Mouse (Mus musculus): ENCODE results near the gene Shbg.

Shbg gene

DNA sequence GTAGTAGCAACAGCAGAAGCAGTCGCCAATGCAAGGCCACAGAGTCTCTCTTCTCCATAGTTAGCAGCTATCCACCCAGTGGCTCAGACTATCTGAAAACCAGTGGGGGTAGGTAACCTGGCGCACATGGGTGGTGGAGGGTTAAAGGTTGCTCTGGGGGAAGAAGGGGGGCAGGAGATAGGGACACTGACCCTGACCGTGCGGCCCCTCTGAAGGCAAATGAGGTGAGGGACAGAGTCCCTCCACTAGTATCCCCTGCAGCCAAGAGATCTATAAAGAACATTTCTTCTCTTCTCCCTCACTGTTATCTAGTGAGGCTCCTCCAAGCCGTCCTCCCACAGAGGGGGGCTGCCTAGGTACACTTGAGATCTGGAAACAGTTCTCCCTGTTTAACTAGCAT is at the start of gene Shbg:
Gene Shbg (minus strand): TSS at position 101 of the 400 bp plus-strand sequence.
- CTCF ChIA-PET: no interaction called here

DNA sequence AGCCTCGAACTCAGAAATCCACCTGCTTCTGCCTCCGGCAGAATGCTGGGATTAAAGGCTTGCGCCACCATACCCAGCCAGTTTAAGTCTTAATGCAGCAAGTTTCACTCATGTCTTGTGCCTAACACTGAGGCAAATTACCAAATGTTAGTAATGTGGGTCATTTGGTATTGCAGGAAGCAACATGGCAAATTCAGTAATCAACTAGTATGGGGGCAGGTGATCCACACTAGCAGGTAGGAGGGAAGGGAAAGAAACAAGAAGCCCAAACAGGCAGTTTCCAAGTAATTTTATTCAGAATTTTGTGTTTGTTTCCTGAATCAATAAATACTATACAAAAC is 48.9 kb upstream of the Shbg start:
- CTCF ChIA-PET: interaction anchor here (0.6 kb wide), 1 partner anchor 13 kb away, joined by 3 read pairs; no protein-coding TSS in a partner anchor

DNA sequence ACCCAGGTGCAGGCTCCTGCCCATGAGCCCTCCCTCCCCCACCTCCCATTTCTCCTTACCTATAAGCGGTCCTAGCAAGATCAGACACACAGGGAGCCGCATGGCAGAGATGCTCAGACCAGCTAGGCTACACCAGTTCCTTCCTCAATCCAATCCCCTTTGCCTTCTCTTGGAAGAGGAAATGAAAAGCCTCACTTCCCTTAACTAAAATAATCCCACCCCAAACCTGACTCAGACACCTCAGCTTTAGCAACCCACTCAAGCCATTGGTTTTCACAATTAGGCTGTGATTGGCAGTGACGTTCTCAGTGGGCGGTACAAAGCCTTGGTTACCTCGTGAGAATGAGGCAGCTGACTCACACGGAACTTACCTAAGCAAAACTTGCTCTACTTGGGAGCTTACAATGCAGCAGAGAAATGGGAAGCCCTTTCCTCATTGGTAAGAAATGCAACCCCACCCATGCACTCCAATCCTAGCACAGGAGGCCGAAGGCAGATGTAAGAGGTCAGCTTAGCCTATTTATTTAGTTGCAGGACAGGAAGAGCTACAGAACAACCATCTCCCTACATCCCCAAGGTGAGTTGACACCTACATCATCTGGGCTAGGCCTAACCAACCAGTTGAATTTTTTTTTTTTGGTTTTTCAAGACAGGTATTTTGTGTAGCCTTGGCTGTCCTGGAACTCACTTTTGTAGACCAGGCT is 48.4 kb upstream of the Shbg start, which contains the start of gene Cd68:
Gene Cd68 (minus strand): TSS at position 193 of the 704 bp plus-strand sequence.
- CTCF ChIA-PET: interaction anchor here (0.6 kb wide), 1 partner anchor 14 kb away, joined by 3 read pairs; no protein-coding TSS in a partner anchor

DNA sequence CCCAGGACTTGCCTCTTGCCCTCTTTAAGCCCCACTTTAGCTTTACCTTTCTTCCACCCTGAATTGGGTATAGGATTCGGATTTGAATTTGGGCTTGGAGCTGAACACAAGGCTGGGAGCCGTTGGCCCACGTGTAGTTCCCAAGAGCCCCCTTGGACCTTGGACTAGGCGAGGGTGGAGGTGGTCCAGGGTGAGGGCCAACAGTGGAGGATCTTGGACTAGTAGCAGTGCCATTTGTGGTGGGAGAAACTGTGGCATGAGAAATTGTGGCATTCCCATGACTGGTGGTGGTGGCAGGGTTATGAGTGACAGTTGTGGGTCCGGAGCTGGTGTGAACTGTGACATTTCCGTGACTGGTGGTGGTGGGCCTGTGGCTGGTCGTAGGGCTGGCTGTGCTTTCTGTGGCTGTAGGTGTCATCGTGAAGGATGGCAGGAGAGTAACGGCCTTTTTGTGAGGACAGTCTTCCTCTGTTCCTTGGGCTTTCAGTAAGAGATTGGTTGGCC is 47.8 kb upstream of the Shbg start:
- CTCF ChIA-PET: interaction anchor here (0.5 kb wide), 1 partner anchor 18 kb away, joined by 3 read pairs; no protein-coding TSS in a partner anchor

DNA sequence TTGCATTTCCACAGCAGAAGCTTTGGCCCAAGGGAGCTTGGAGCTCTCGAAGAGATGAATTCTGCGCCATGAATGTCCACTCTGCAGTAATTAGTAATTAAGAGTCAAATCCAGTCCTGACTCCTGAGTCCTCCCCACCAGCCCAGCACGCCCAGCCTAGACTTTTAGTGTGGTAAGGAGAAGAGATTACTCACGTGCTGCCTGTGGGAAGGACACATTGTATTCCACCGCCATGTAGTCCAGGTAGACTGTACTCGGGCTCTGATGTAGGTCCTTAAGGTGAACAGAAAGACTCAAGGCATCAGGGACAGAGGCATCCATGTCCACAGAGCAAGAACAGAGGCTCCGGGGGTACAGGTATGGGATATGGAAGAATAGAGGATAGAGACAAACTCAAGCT is 47.1 kb upstream of the Shbg start:
- CTCF ChIA-PET: interaction anchor here (0.5 kb wide), 1 partner anchor 17 kb away, joined by 3 read pairs; no protein-coding TSS in a partner anchor

DNA sequence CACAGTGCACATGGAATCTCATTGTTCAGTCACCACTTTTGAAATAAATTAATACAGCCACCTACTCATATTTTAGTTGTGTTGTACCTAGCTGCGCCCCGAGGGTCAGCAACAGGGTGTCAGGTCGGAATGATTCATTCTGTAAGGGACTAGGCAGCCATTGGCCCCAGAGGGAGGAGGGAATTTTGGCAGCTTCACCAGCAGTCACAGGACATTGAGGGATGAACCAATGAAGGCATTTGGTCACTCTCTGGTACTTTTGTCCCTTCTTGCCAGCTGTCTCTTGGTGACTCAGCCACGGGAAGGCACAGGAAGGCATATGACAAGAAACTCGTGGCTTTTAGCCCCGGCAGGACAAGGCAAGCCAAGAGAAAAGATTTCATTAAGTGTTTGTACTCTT is 46.1 kb upstream of the Shbg start:
- CTCF ChIA-PET: no interaction called here

DNA sequence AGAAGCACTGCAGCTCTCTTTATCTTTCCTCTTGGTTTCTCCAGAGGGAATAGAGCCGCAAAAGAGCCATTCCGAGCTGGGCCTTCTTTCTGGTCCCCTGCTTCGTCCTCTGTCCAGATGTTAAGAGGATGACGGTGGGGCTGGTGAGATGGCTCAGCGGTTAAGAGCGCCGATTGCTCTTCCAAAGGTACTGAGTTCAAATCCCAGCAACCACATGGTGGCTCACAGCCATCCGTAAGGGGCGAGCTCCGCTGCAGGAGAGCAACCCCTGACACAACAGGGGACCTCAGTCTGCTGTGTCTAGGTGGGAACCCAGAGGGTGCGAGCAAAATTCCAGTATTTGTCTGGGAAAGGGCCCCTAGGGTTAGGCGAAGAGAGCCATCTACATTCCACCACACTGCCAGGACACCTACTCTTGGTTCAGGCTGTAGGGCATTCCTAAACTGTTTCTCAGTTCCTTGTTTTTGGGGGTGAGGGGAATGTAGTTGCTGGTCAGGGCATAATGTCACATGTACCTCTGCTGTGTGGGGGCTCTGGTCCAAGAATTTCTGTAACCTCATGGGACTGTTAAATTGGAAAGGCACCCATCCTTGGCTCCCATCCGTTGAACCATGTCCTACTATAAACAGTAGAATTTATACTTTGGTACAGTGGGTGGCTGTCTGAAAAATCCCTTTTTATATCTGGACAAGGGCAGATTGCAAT is 45.4 kb upstream of the Shbg start:
- CTCF ChIA-PET: no interaction called here

DNA sequence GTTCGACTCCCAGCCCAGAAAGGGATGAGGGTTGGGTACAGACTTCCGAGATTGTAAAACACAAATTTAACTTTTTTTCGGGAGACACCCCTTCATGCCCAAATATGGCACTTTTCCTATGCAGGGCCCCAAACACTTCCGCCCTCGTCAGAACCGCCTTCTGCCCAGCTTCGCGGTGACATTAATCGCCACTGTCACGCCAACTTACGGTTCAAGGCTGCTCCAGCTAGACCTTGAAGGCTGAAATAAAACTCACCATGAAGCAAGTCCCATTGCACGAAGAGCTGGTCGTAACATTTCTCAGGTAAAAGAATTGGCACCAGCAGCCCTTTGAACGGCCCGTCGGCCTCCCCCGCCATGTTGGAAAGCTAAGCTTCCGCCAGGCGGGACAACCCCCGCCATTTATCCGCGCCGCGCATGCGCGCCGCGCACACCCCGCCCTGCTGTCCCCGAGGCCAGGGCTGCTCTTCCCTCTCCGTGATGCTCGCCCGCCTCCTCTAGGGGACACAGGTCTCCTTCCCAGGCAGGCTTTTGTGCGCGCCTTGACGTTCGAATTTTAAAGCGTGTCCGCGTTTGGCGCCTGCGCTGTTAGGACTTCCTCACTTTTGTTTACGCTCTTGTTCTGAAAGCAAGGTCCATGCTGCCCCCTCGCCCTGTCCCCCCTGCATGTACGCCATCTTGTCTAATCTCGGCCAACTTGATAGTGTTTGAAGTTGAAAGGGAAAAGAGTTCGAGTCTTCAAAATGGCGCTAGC is 44.7 kb upstream of the Shbg start, which contains the start of gene Mpdu1:
Gene Mpdu1 (minus strand): TSS at position 430 of the 754 bp plus-strand sequence.
- CTCF ChIA-PET: interaction anchor here (1.1 kb wide), 1 partner anchor 11 kb away, joined by 3 read pairs; no protein-coding TSS in a partner anchor

DNA sequence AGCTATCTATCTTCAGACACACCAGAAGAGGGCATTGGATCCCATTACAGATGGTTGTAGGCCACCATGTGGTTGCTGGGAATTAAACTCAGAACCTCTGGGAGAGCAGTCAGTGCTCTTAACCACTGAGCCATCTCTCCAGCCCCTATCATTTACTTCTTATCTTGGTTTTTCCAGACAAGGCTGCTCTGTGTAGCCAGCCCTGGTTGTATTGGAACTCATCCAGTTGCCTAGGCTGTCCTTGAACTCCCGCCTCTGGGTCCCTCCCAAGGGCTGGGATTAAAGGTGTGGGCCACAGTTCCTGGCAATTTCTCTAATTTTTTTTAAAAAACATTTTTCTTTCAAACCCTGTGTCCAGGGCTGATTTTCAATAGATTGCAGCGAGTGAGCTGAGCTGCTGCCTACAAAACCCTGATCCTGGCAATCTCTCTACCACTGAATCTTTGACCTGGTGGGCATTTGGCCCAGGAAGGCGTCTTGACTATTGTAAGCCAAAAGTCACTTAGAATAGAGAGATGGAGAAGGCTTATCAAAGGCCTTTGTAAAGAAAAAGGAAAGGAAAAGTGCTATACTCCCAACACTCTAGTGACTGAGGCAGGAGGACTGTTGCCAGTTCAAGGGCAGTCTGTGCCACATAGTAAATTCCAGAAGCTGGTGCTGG is 43.6 kb upstream of the Shbg start:
- CTCF ChIA-PET: interaction anchor here (1.1 kb wide), 1 partner anchor 10 kb away, joined by 3 read pairs; no protein-coding TSS in a partner anchor

DNA sequence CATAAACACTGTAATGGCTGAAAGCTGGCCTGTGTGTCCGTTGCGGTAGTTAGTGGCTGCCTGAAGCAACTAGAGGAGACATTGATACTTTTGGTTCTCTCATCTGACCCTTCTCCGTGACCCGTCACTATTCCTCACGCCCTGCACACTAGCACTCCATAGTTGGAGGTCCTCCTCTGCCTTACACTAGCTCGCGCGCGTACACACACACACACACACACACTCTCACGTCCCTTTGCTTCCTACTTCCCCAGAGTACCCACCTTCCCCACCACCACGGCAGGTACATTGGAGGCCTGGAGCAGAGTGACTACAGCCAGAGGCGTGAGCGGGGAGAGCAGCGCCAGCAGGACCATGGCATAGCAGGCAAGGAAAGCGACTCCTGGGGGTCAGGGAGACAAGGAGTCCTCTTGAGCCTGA is 39.8 kb upstream of the Shbg start:
- CTCF ChIA-PET: interaction anchor here (0.7 kb wide), 1 partner anchor 169 kb away, joined by 3 read pairs; no protein-coding TSS in a partner anchor

DNA sequence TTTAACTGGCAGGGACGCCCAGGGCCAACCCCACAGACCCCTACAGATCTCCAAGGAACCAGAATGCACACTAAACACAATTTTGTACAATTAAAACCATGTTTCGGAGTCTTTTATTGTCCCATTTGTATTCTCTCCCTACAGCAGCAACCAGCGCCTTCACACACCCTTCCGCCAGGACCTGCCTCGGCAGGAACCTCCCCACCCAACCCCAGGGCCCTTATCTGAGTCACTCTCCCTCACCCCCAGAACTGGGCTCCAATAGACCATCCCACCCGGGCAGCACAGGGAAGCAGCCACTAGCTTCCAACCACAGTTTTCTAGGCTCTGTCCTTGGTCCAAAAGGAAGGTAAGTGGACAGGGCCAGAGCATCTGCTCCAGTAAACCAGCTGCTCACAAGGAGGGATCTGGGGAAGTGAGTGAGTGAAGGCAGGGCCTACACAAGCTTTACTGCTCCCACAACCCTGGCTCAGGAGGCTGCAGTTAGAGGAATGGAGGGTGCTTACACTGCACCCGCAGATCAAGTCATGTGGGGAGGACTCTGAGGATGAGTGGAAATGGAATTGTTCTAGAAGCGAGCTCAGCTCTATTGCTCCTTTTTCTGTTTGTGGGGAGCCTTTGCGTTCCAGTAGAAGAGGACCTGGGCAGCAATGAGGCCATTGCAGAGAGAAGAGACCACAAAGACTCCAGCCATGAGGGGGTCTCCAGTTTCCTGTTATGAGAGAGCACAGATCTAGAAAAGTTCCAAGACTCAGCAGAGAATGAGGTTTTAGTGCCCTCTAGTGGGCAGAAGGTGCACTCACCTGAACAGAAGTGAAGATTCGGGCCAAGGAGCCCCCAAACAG is 39.1 kb upstream of the Shbg start:
- CTCF ChIA-PET: interaction anchor here (0.6 to 0.7 kb wide), 2 partner anchors 26 to 170 kb away, joined by 3 to 5 read pairs; no protein-coding TSS in a partner anchor

DNA sequence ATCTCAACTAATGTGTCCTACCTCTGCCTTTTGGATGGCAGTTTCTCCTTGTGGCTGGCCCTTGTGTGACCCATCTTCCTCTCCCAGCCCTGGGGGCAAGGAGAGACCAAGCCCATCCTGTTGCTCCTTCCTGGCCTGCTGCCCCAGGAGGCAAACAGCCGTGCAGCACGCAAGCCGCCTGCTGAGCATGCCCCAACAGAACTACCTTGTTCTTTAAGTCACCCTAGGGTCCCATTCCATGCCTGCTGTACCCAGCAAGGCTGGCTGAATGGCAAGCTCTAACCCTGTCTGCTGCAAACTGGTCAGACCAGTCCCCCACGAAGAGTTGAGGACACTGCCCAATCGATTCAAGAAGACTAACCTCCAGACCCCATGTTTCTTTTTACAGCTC is 38.4 kb upstream of the Shbg start:
- CTCF ChIA-PET: interaction anchor here (0.6 kb wide), 1 partner anchor 25 kb away, joined by 5 read pairs; no protein-coding TSS in a partner anchor

DNA sequence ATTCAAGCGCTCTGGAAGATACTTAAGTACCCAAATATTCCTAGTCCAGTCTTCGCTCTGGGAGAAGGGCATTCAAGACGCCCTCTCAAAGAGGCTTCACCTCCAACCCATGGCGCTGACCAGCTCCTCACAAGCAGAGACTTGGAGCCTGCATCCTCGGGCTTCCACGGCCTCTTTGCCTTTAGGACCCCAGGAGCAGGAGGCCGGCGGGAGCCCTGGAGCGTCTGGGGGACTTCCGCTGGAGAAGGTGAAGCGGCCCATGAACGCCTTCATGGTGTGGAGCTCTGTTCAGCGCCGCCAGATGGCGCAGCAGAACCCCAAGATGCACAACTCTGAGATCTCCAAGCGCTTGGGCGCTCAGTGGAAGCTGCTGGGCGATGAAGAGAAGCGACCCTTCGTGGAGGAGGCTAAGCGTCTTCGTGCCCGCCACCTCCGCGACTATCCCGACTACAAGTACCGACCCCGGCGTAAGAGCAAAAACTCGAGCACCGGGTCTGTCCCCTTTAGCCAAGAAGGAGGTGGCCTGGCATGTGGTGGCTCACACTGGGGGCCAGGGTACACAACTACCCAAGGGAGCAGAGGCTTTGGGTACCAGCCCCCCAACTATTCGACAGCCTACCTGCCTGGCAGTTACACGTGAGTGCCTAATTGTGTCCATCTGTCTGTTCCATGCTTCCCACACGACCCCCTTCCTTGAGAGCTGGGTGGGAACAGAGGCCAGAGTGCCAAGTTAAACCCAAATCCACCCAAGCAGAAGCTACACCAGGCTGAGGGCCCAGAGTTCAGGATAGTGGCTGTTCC is 37.8 kb upstream of the Shbg start, which contains the start of gene Sox15:
Gene Sox15 (plus strand): TSS at position 51 of the 801 bp plus-strand sequence.
- CTCF ChIA-PET: interaction anchor here (0.6 kb wide), 1 partner anchor 194 kb away, joined by 6 read pairs; no protein-coding TSS in a partner anchor

DNA sequence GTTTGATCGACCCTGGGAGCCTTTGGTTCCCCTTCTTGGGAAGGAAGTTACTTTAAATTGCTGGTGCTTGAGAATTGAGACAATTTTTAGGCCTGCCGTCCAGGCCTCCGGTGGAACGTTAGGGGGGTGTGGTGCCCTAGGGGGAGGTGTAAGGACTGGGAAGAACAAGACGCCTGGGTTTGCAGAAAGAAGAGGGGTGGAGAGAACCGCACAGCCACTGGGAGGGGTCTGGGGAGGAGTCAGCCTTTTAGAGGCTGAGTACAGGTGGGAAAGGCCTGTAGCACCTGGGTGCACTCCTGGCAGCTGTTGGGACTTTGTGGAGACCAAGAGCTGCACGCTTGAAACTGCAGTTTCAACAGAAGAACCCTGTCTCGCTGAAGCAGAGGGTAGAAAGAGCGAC is 37.1 kb upstream of the Shbg start:
- CTCF ChIA-PET: interaction anchor here (0.6 kb wide), 1 partner anchor 193 kb away, joined by 6 read pairs; no protein-coding TSS in a partner anchor

DNA sequence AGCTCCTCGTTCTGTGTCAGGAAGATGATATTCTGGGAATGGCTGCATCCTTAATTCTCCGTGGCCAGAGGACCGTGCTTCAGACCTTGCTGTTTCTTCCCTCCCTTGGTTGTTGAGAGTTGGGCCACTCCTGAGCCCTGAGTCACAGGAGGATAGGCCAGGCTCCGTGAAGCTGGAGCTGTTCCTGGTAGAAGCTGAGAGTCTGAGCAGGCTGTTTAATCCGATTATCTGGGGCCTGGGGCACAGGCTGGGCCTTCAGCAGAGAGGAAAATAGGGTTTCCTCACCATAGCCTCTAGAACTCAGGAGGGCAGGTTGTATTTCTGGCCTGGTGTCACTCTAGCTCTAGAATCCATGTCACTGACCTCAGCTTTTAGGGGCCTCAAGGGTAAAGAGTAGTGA is 35.7 kb upstream of the Shbg start:
- CTCF ChIA-PET: interaction anchor here (0.6 kb wide), 1 partner anchor 157 kb away, joined by 8 read pairs; no protein-coding TSS in a partner anchor

DNA sequence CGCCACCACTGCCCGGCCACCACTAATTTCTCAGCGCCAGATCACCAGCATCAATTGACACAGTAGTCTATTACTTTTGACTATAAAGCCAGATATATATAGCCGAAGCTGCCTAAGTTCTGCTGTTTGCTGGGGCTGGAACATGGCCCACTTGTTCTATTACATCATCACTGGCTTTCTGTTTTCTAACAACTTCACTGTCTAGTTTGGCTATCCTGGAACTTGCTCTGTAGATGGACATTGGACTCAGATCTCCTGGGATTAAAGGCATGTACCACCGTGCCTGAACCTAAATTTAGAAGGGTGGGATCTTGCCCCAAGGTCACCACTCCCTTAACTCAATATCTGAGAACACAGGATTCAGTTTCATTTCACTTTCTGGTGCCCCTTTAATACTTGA is 28.2 kb upstream of the Shbg start:
- CTCF ChIA-PET: no interaction called here

DNA sequence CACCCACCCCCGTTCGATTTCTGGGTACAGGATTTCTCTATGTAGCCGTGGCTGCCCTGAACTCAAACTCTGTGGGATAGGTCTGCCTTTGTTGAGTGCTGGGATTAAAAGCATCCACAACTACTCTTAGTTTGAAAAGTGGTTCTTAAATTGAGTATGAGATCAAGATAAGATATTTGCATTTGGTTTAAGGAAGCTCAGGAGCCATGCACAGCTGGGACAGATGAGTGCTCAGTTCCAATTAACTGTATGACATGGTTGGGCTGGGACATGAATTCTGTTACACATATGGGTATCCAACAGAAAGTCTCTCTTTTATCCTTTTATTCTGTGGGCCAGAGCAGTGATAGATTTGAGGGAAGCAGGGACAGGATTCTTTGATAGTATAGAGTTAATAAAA is 17.8 kb upstream of the Shbg start:
- CTCF ChIA-PET: no interaction called here

DNA sequence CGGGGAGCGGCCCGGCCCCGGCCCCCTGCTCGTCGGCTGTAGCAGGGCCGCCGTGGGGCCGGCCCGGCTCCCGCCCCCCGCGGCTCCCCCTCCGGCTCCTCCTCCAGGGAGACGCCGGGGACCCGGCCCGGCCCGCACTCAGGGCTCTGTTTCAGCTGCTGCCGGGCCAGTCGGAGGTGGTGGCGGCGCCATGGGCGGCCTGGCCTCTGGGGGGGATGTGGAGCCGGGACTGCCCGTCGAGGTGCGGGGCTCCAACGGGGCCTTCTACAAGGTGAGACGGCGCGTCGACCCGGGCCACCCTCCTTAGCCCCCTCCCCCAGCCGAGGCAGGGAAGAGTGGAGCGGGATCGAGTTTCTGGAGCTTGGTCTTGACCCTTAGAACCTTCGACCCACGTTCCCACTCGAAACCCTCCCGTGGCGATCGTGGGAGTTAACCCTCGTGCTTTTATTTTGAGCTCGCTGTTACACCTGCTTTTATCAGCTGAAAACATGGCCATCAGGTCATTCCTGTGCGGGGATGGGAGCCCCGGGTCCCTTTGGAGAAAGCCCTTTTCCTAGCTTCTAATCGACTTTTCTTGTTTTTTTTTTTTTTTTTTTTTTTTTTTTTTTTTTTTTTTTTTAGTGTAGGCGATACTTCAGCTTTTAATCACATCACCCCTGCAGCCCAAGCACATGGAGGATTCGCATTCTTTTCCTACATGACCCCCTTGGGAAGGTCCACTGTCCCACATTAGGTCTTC is 15.6 kb upstream of the Shbg start:
- CTCF ChIA-PET: interaction anchor here (0.6 to 0.8 kb wide), 2 partner anchors 25 to 385 kb away, joined by 3 read pairs; no protein-coding TSS in a partner anchor

All from spleen, embryonic (tissue).